Mouse (Mus musculus) WW6 (cell line): ENCODE results near the gene Cma1.
"Not testable (repeated sequence)": the region's sequence is repeated elsewhere in the genome, so short reads cannot be mapped to it uniquely, and the experiment has no call there.

Source experiments
- DNase-seq: peaks from one replicate; pipeline ENCODE4 v3.0.0-alpha.2; 2013; ENCODE audit warnings: low read depth, low spot score

Gene Cma1

DNA sequence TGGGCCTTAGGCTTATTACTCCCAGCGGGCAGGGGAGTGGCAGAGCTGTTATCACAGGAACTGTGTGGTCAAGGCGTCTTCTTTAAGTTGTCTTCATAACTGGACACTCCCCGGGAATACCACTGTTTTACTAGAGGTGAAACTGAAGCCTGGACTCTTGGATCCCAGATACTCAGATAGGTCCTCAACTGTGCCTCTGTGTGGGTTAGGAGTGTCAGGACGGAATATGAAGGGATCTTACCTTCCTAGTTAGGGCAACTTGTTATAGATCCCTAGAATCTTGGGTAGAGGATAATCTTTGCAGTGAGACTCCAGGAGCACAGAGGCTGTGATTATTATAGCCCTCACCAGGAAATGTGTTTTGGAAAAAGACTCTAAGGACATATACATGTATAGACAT, at the start of gene Cma1:
TSS of gene Cma1 (minus strand) at position 101 of the 400 bp plus-strand sequence.
- no peak for DNase-seq

DNA sequence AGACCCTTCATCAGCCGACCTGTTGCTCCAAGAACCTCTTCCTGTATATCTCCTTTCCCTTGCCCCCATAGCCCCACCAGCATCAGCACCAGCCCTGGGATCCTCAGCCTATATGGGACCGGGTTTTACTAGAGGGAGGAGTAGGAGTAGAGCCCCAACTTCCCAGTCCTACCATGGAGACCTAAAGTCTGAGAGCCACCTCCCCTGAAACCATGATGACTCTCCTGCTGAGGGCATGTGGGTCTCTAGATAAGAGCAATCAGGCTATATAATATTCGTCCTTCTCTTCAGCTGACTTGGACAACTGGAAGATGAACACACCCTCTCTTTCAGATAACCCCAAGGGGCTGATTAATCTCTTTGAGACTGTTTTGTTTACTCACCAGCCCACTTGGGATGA, 43.0 kb upstream of the Cma1 start:
- not testable (repeated sequence) for DNase-seq

DNA sequence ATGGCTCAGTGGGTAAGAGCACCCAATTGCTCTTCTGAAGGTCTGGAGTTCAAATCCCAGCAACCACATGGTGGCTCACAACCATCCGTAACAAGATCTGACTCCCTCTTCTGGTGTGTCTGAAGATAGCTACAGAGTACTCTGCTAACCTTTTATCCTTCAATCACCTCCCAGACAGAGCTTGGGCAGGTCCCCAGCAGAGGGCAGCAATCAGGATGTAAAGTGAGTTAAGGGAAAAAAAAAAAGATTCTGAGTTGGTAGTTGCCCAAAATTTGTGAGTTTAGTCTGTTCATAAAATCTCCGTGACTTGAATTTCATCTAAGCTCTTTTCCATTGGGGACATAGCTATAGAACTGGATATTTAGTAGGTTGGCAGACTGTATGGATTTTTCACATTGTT, 19.4 kb upstream of the Cma1 start:
- peak; percentile 29 for DNase-seq

DNA sequence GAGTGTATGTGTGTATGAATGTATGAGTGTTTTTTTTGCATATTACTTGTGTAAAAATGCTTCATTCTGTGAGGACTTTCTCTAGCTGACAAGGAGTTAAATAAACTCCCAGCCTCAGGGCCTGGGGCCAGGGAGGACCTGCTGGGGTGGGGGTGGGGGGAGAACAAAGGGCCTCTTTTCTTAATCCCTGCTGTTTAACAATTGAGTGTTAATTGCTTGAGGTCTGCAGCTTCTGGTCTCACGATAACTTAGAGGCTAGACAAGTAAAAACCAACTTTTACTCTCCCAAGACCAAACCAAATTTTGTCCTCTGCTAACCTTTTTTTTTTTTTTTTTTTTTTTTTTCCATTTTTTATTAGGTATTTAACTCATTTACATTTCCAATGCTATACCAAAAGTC, 18.8 kb upstream of the Cma1 start:
- DNase-seq = peak; percentile 61

DNA sequence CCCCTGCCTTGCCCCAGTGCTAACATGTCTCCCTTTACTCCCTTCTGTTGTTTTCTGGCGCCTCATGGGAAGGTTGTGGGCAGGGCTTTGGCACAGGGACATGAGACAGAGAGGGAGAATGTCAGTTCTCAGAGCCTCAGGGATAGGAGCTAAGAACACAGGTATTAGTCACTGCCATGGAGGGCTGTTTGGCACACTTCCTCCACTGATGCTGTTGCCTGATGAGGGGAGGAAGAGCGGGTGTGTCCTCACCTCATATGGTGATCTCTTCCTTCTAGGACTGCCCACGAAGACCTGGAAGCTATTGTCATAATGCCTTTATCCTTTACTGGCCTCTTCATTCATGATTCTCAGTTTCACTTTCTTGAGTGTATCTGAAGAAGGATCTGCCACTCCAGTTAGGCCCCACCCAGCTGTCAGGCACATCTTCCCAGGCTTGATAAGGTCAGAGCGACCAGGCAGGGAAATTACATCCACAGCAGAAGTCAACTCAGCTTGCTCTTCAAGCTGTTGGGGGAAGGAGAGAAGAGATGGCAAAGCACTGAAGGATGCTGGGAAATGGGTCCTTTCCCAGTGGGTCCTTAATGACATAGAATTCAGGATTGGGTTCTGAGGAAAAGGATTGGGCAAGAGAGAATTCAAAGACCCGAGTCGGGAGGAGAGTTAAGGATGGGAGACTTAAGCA, 6.0 kb upstream of the Cma1 start, which contains the start of gene Cma2:
TSS of gene Cma2 (plus strand) at position 635 of the 685 bp plus-strand sequence.
- no peak for DNase-seq

DNA sequence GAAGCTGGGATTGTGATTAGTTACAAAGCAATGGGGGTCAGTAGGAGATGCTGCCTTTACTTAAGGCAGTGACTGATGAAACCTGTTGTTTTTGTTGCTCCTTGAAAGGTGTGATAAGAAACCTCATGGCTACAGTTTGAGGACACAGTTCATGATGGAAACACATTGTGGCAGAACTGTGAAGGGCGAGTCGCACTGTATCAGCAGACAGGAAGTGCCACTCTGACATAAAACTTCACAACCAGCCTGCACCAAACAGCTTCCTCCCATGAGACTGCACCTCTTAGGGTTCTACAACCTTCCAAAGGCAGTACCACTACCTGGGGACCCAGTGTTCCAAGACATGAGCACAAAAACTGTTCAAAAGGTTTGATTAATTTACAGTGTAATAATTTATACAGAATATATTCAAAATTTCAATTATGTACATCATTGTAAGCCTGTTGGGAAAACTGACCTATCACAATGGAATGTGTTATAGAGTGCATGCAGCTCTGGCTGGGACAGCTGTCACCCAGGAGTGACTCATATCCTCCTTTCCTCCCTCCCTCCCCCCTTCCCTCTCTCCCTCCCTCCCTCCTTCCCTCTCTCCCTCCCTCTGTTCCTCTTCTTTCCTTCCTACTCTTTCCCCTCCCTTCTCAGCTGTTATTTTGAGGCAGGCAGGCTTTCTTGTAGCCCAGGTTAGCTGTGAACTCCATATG, 1.9 kb upstream of the Cma1 start:
- no peak for DNase-seq

DNA sequence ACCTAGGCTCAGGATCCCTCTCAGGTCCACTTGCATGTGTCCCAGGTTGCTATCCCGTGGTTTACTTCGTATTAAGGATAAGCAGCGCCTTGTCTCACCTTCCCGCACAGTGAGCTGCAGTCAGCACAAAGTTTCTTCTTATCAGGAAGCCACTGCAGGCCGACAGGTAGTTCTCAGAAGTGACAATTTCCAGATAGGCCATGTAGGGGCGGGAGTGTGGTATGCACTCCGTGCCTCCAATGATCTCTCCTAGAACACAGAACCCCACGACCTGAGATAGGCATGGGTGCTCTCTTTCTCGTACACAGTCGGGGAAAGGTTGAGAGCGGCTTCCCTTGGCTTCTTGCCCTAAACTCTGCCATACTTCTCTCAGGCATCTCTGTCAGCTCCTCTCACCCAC, 874 bp downstream of the Cma1 start:
- DNase-seq = no peak

DNA sequence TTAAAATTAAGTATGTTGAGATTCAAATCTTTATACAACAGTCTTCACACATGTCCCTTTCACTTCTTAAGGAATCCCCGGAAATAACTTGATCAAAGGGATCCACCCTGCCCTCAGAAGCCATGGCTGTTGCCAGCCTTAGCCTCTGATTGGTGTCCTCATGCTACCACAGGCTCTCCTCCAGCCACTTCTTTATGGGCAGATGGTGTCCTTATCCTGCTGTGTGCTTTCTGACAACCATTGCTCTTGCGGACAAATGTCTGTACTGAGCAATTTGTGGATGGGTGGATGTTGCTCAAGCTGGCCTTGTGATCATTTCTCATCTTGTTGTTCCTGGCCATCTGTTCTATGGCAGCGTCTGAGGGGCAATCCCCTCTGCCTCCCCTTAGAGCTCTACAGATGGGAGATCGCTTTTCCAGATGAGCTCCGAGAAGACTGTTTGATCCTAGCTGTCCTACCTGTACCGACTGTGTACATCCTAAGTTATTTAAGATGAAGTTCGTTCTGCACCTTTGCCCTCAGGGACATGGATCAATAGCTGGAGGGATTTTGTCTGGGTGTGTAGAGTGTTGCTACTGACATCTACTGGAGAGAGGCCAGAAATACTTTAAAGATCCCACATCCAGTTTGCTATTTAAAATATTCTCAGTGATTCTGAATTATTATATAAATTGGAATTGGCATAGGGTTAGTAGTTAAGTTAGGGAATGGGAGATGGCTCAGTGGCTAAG, 4.2 kb downstream of the Cma1 start:
- no peak for DNase-seq

DNA sequence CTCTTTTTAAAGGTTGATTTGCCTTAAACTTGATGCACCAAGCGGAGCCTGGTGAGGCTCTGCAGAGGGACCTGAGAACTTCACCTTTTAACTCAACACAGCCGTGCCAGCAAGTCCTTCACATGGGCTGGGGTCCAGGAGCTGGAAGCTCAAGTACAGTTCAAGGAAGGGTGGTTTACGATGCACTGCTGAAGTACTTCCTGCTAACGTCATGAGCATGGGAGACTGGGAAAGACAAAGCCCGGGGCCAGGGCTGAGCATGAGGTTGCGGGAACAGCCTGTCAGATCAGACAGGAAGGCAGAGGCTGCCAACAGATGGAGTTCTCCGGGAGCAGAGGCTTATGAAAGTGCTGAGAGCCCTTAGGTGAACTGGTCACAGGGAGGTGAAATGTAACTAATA, 10.9 kb downstream of the Cma1 start:
- DNase-seq = no peak

DNA sequence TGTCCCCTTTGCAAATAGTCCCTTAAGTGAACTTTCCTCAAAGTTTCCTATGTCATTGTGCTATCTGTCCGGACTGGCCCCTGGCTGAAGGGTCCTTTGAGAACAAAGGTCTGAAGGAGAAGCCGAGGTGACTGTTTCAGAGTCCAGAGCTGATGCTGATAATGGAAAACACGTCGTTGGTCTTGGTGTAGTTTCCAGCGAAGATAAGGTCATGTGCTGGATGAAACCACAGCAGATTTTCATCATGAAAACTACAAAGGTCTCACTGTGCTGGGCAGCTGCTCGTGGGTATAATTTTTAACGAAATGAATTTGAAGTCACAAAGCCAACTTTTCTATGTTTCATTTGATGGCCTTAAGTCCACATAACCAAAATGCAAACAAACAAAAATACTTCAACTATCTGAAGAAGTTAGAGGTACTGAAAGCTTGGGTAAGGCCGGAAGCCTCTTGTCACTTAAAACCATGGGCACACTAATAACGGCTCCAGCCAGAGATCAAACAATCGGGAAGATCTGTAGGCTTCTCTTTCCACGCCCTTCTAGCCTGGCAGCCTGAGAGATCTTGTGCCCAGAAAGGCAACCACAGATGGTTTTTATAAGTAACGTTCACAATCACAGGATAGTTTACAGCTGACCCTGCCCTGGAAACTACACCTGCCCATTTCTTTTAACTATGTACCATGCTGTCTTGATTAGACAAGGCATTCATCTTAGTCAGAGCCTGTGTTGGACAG, 15.0 kb downstream of the Cma1 start:
- DNase-seq = no peak

DNA sequence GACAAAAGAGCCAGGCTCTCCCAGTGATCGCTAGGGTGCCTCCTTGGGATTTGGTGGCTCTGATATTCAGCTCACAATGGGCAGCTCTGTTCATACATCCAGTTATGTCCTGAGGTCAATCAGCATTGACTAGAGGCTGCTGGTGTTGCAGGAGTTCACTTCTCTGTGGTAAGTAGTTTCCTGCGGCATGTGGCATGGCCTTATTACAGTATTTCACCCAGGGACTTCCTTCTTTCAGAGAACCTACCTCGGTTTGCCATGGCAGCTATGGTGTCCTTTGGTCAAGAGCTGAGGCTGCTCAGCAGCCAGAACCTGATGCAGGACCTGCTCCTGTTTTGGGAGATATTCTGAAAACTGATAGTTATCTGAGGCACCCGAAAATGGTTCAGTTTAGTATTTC, 17.6 kb downstream of the Cma1 start:
- no peak for DNase-seq

DNA sequence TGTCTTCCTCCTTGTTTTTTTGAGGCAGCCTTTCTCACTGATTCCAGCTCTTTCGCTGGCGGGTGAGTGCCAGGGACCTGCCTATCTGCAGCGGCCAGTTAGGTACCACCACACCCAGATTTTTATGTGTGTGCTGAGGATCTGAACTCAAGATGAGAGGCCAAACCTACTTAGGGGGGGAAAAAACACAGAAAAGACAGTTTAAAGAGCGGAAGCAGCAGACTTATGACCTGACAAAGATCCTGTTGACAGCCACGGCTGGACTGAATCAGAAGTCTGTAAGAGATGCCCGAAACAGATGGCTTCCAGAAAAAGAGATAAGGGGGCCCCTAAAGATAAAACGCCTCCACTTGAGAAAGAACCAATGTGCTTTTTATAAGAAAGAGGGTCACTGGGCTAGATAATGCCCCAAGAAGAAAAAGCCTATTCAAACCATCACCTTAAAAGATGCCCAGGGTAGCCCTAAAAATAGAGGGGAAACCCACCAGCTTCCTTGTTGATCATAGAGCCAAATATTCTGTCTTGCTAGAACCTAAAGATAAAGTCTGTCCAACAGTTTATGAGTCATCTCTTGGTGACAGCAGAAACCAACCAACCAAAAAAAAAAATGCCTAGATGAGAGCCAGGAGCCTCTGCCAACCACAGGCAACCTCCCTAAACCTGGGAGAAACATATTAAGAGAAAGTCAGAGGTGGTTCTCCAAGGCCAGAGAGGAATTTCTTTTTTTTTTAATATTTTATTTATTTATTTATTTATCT, 21.8 kb downstream of the Cma1 start:
- DNase-seq = no peak

DNA sequence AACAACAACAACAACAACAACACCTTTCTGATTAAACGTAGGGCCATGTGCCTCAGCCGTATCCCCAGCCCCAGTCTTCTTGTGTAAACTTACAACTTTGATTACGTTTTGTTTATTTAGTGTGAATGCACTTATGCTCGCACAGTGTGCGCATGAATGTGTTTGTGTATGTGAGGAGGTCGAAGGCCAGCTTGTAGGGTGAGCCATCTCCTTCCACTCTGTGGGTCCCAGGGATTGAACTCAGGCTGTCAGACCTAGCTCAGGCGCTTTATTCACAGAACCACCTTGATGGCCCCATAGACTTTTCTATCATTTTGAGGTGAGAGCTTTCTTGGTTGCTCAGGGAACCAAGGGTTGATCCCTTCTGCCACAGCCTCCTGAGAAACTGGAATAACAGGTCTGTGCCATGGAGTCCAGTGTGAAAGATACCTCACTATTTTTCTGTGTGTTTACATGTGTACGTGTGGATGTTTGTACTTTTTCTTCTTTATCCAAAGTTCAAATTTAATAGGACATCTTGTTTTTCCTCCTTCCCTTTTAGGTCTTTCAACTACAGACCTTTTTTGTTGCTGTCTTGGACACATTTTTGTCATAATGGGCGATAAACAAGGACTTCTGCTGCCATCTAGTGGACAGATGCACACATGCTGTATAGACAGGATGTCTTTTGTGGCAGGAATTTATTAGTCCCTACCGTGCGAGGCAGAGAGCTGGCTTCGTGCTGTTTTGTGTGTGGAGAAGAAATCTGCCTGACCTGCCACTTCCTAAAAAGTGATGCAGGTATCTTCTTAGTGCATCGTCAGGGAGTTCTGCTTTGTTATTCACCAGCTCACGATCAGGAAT, 26.0 kb downstream of the Cma1 start:
- DNase-seq = peak; percentile 45

DNA sequence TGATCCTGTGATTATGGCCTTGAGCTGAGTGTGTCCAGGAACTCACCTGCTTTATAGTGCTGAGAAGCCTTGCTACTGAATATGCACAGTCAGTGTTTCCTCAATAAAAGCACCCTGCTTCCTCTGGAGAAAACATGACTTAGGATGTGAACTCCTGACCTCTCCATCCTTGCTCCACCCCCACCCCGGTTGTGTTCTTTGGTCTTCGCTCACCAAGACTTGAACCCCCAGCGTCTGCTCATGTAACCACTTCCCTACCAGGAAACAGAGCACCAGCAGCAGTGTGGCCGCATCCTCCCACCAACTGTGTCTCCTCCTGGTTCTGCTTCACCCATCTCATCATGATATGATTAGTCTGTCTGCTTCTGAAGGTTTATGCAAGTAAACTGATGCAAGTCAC, 31.1 kb downstream of the Cma1 start:
- no peak for DNase-seq

DNA sequence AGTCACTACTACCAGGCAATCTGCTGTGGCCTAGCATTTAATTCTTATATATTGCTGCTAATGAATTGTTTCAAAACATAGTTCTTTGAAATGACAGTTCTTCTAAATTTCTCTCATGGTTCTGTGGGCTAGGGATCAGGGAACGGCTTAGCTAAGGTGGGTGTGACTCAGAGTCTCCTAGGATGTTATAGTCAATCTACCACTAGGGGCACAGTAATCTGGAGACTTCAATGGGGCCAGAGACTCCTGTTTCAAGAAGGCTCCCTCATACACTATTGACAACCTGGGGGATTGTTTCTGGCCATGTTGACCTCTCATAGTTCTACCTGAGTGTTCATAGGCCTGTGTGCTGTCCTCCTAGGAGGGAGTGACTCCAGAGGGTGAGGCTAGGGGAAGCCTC, 39.0 kb downstream of the Cma1 start:
- DNase-seq = no peak

DNA sequence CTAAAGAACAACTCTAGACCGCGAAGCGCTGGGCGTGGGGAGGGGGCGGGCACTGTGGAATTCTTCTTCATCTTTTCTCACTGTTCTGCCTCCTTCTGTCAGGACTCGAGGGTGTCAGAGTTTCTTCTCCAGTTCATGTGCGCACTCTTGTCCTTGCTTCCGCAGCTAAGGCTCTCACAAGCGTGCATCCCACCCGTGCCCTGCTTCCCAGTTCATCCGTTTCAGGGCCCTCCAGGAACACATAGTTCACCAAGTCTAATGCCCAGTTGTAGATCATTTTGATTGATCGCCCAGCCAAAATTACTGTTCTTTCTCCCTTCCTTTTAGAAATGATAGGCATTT, 44.1 kb downstream of the Cma1 start:
- no peak for DNase-seq

DNA sequence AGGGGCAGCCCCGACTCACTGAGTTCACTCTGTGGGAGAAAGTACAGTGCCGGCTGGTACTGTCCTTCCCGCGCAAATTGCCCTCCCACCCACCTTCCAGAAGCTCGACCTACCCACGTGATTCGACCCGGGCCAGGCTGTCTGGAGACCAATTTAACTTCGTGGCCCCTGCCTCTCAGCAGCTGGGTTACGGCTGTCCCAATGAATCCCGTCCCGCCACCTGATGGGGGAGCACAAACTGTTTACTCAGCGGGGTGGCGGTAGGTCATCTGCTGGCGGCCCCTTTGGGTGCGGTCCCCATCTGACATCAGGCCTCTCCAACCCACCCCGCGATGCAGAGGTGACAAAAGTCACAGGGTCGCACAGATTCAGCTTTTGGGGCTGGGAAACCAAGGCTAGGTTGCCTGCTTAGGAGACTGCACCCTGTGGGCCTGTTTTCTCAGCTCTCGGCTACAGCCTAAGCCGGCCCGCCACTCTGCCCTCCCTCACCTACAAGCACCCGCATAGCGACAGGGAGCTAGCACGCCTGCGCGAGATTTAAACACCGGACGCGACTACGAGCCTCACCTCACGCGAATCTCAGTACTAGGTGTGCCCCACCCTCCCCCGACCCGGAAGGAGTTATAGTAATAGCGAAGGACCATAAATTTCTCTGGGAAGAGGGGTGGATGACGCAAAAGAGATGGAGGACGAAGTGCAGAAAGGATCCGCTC, 44.6 kb downstream of the Cma1 start, which contains the start of gene Sdr39u1:
TSS of gene Sdr39u1 (minus strand) at position 593 of the 713 bp plus-strand sequence.
- peak; percentile 73 for DNase-seq

DNA sequence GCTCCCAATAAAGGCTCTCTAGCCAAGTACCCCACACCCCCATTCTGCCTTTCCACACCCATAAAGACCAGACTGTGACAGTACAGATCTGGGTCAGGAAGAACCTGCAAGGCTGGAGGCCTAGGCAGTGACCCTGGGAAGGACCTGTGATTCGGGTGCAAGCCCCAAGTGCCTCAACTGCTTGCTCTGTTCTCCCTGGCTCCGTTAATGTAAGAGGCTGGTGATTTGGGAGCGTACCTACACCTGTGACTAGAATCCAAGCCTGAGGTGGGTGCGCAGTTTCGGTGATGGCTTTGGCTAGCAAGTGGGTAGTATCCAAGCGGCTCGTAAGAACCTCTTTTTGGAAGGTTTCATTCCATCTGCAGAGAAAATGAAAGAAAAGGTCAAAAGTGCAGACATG, 45.5 kb downstream of the Cma1 start:
- DNase-seq = no peak

DNA sequence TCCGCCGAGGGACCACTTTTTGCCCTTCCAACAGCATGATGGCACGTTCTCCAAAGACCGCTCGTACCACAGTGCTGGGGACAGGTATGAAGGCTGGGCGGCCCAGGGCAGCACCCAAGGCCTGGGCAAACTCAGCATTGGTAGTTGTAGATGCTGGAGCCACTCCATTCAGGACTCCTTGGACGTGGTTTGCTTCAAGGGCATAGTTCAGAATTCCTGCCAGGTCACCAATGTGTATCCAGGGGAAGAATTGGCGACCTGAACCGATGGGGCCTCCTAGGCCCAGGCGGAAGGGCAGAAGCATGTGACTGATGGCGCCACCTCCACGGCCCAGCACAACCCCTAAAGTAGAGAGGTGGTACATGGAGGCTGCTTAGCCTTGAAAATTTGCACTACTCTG, 46.8 kb downstream of the Cma1 start:
- DNase-seq = no peak
